Mouse (Mus musculus) kidney, embryonic 15.5 days (tissue): Measurements from ENCODE around the gene Grik5. TPM values are rescaled to one million over a fixed set of nuclear protein-coding genes. Genes with fewer than 3 reads are reported as not detected.

ENCODE experiments used
- ATAC-seq: fragments of 200-750 bp; cut with Nextera tagmentation; replicated peaks from 2 replicates; pipeline ENCODE4 v1.8.0; 2017; ENCODE audit warnings: moderate TSS enrichment; ENCODE audit not compliant: low FRiP score
- H3K27ac ChIP-seq: fragments of 300-500 bp; sonication (generic); 2 replicates; pipeline ENCODE4 v1.5.1; 2015; ENCODE audit warnings: mild to moderate bottlenecking, inconsistent platforms
- H3K27me3 ChIP-seq: fragments of 300-500 bp; sonication (generic); 2 replicates; pipeline ENCODE4 v1.6.1; 2015; ENCODE audit warnings: inconsistent platforms
- H3K36me3 ChIP-seq: fragments of 300-500 bp; sonication (generic); 2 replicates; pipeline ENCODE4 v1.6.1; 2015; ENCODE audit warnings: inconsistent platforms
- H3K4me1 ChIP-seq: fragments of 300-500 bp; sonication (generic); 2 replicates; pipeline ENCODE4 v1.6.1; 2015; ENCODE audit warnings: inconsistent platforms
- H3K4me2 ChIP-seq: fragments of 300-500 bp; sonication (generic); 2 replicates; pipeline ENCODE4 v1.6.1; 2015; ENCODE audit warnings: moderate library complexity, mild to moderate bottlenecking, inconsistent platforms
- H3K4me3 ChIP-seq: fragments of 300-500 bp; sonication (generic); replicated peaks from 2 replicates; pipeline ENCODE4 v1.5.1; 2015; ENCODE audit warnings: mild to moderate bottlenecking, inconsistent platforms
- H3K9ac ChIP-seq: fragments of 300-500 bp; sonication (generic); 2 replicates; pipeline ENCODE4 v1.6.1; 2015; ENCODE audit warnings: mild to moderate bottlenecking, inconsistent platforms
- H3K9me3 ChIP-seq: fragments of 300-500 bp; sonication (generic); replicated peaks from 2 replicates; pipeline ENCODE4 v1.6.1; 2016; ENCODE audit warnings: inconsistent platforms
- WGBS: fragments of 180-500 bp; shearing (Covaris S2); methylation state at CpG from one replicate; pipeline ENCODE4 v1.1.7; 2015; ENCODE audit warnings: mixed read lengths; 5-methylcytosine and 5-hydroxymethylcytosine counted together
- polyA plus RNA-seq: library from polyadenylated mRNA; unstranded; fragments of >200 nt; fragmentation: Nextera tagmentation; extraction: Ambion mirVana; gene quantifications from 2 replicates; pipeline ENCODE4 v1.2.1, GENCODE M21; 2015

Gene Grik5
- polyA plus RNA-seq, result 5.1 and 7.0 TPM in 2 replicates

- 2% methylated on average over 24 of the region's 28 CpGs for WGBS
- Histone ChIP-seq H3K36me3 (peaks cover 16% of the 10 kb centered on the region), H3K4me2 (peak within 1 kb of the TSS; percentile 89), H3K27ac (peak within 1 kb of the TSS; percentile 91), H3K4me3 (peak within 1 kb of the TSS; percentile 68), H3K9ac (peak within 1 kb of the TSS; percentile 84), H3K27me3 (no peaks in the 10 kb centered on the region), H3K4me1 (peaks cover 52% of the 10 kb centered on the region), H3K9me3 (no peaks in the 10 kb centered on the region)
- peak; percentile 7; the same call in 1 of the 2 replicates for ATAC-seq
These were observed at the start of gene Grik5, which contains the start of gene Zfp574 for GRCm38 (mm10) chr7:25071979-25072715. Gene Grik5 (minus strand): TSS chr7:25072346. Gene Zfp574 (plus strand): TSS chr7:25072567.

- Histone ChIP-seq H3K9me3 (no peaks in the 10 kb centered on the region), H3K36me3 (no peaks in the 10 kb centered on the region), H3K4me1 (no peaks in the 10 kb centered on the region), H3K27me3 (no peaks in the 10 kb centered on the region), H3K4me3 (no peak overlapping the region), H3K27ac (no peak overlapping the region), H3K4me2 (no peak overlapping the region), H3K9ac (no peak overlapping the region)
- WGBS, result 59% methylated on average over 13 of the region's 13 CpGs
- ATAC-seq, result no peak
These were observed 49.2 kb upstream of the Grik5 start for GRCm38 (mm10) chr7:25121240-25121786.

GRCm38 (mm10) chr7:25120061-25120834 is 48.1 kb upstream of the Grik5 start:
- Histone ChIP-seq H3K36me3 (no peaks in the 10 kb centered on the region), H3K27ac (no peak overlapping the region), H3K4me2 (no peak overlapping the region), H3K9ac (no peak overlapping the region), H3K27me3 (peaks cover 3% of the 10 kb centered on the region; the same call in 1 of the 2 replicates), H3K4me1 (peaks cover 4% of the 10 kb centered on the region; the same call in 1 of the 2 replicates), H3K4me3 (no peak overlapping the region), H3K9me3 (no peaks in the 10 kb centered on the region)
- ATAC-seq, result no peak
- WGBS, result 75% methylated on average over 15 of the region's 25 CpGs

GRCm38 (mm10) chr7:25112956-25113603 is 40.9 kb upstream of the Grik5 start:
- Histone ChIP-seq H3K27ac (no peak overlapping the region), H3K4me1 (peaks cover 4% of the 10 kb centered on the region; the same call in 1 of the 2 replicates), H3K27me3 (peaks cover 7% of the 10 kb centered on the region; the same call in 1 of the 2 replicates), H3K9me3 (no peaks in the 10 kb centered on the region), H3K36me3 (no peaks in the 10 kb centered on the region), H3K4me3 (no peak overlapping the region), H3K9ac (no peak overlapping the region), H3K4me2 (no peak overlapping the region)
- ATAC-seq, result no peak
- WGBS, result 81% methylated on average over 16 of the region's 16 CpGs

GRCm38 (mm10) chr7:25112178-25112955 is 40.2 kb upstream of the Grik5 start:
- Histone ChIP-seq H3K4me3 (no peak overlapping the region), H3K9me3 (no peaks in the 10 kb centered on the region), H3K36me3 (no peaks in the 10 kb centered on the region), H3K27ac (no peak overlapping the region), H3K4me1 (peaks cover 4% of the 10 kb centered on the region), H3K27me3 (peaks cover 7% of the 10 kb centered on the region; the same call in 1 of the 2 replicates), H3K4me2 (no peak overlapping the region), H3K9ac (no peak overlapping the region)
- ATAC-seq, result no peak
- WGBS, result 85% methylated on average over 17 of the region's 17 CpGs

GRCm38 (mm10) chr7:25110336-25110735 is 38.2 kb upstream of the Grik5 start:
- H3K4me2 ChIP-seq, result no peak overlapping the region
- no peak overlapping the region for H3K4me3 ChIP-seq
- H3K36me3 ChIP-seq, result no peaks in the 10 kb centered on the region
- H3K27ac ChIP-seq, result no peak overlapping the region
- no peak for ATAC-seq
- H3K4me1 ChIP-seq, result peaks cover 9% of the 10 kb centered on the region
- H3K9ac ChIP-seq, result no peak overlapping the region
- H3K9me3 ChIP-seq, result no peaks in the 10 kb centered on the region
- WGBS, result 81% methylated on average over 9 of the region's 9 CpGs
- H3K27me3 ChIP-seq, result peaks cover 5% of the 10 kb centered on the region; the same call in 1 of the 2 replicates

- Histone ChIP-seq H3K4me1 (peaks cover 8% of the 10 kb centered on the region), H3K27me3 (no peaks in the 10 kb centered on the region), H3K27ac (no peak overlapping the region), H3K4me3 (no peak overlapping the region), H3K9me3 (no peaks in the 10 kb centered on the region), H3K9ac (no peak overlapping the region), H3K4me2 (no peak overlapping the region), H3K36me3 (no peaks in the 10 kb centered on the region)
- WGBS, result 78% methylated on average over 12 of the region's 12 CpGs
- no peak for ATAC-seq
These were observed 37.2 kb upstream of the Grik5 start for GRCm38 (mm10) chr7:25109355-25109754.

GRCm38 (mm10) chr7:25106790-25107502 is 34.8 kb upstream of the Grik5 start:
- H3K9me3 ChIP-seq, result no peaks in the 10 kb centered on the region
- no peak overlapping the region for H3K27ac ChIP-seq
- WGBS, result 47% methylated on average over 16 of the region's 17 CpGs
- no peak overlapping the region for H3K4me2 ChIP-seq
- H3K9ac ChIP-seq, result no peak overlapping the region
- peaks cover 10% of the 10 kb centered on the region for H3K4me1 ChIP-seq
- H3K27me3 ChIP-seq, result no peaks in the 10 kb centered on the region
- no peak for ATAC-seq
- no peak overlapping the region for H3K4me3 ChIP-seq
- no peaks in the 10 kb centered on the region for H3K36me3 ChIP-seq

- H3K9ac ChIP-seq, result no peak overlapping the region
- H3K4me1 ChIP-seq, result peaks cover 10% of the 10 kb centered on the region
- no peaks in the 10 kb centered on the region for H3K9me3 ChIP-seq
- no peak for ATAC-seq
- H3K27ac ChIP-seq, result no peak overlapping the region
- H3K4me2 ChIP-seq, result no peak overlapping the region
- no peaks in the 10 kb centered on the region for H3K36me3 ChIP-seq
- 20% methylated on average over 17 of the region's 17 CpGs for WGBS
- H3K4me3 ChIP-seq, result no peak overlapping the region
- no peaks in the 10 kb centered on the region for H3K27me3 ChIP-seq
These were observed 33.4 kb upstream of the Grik5 start for GRCm38 (mm10) chr7:25105411-25106160.

- H3K9ac ChIP-seq, result no peak overlapping the region
- no peaks in the 10 kb centered on the region for H3K9me3 ChIP-seq
- H3K27me3 ChIP-seq, result no peaks in the 10 kb centered on the region; the same call in 1 of the 2 replicates
- H3K4me1 ChIP-seq, result 0 out of 2 replicates have a peak, but pooled peaks cover 2% of the 10 kb centered on the region
- 55% methylated on average over 4 of the region's 4 CpGs for WGBS
- H3K4me3 ChIP-seq, result no peak overlapping the region
- no peaks in the 10 kb centered on the region for H3K36me3 ChIP-seq
- H3K27ac ChIP-seq, result no peak overlapping the region
- no peak overlapping the region for H3K4me2 ChIP-seq
- no peak for ATAC-seq
These were observed 27.4 kb upstream of the Grik5 start for GRCm38 (mm10) chr7:25099581-25099980.
